Mouse (Mus musculus) mammary gland, adult 2 months (tissue): ENCODE measurements around the gene Scgb3a1. TPM values are rescaled to one million over a fixed set of nuclear protein-coding genes. Genes with fewer than 3 reads are reported as not detected.

Experiments used
- polyA plus RNA-seq: library from polyadenylated mRNA; depleted of rRNA; stranded (reverse); fragments of >200 nt; gene quantifications from 2 replicates; pipeline ENCODE4 v1.2.3, GENCODE M21; 2012; ENCODE audit warnings: low replicate concordance; rRNA removed

Gene Scgb3a1
- 1.7 and 1.9 TPM in 2 replicates for polyA plus RNA-seq

GRCm38 (mm10) chr11:49663310-49663709 is at the start of gene Scgb3a1:
Gene Scgb3a1, plus strand, starts transcription at chr11:49663610.

DNA sequence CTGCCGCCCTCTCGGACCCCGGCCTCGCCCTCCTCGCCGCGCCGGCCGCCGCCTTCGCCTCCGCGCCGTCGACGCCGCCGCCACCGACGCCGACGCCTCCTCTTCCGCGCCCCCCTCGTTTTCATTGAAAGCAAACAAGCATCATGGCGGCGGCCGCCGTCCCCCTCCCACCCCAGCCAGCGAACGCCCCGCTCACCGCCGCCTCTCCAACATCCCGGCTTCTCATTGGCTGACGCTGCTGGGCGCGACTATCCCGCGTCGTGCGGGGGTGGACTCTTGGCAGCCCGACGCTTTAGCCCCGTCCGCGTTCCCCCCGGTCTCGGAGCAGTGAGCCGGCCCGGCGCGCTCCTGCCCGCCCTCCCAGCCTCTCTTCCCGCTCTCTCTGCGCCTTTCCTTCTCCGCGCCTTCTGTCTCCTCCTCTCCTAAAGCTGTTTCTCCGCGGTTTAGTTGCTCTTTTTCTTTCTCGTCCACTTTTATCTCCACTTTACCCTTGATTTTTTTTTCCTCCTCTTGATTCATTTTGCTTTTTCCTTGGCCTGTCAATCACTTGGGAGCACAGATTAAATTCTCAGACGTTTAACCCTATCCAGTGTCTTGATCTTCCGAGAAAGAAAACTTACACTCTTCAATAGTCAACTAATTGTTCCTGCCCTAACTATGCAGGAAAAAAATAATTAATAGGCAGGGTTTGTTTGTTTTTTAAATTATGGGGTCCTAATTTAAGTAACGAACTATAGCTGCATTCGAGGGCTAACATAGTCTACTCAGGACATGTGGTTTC is 49.3 kb downstream of the Scgb3a1 start, which contains the start of gene Cnot6:
Gene Cnot6 (minus strand): TSS at position 169 of the 781 bp plus-strand sequence.

Other genes starting within 250 kb of the Scgb3a1 start
- gene Olfr1389, start 240.5 kb upstream of the Scgb3a1 start, polyA plus RNA-seq: not detected in 2 replicates
- 0.06 and 0.53 TPM in 2 replicates for gene Olfr1388, start 227.0 kb upstream of the Scgb3a1 start, polyA plus RNA-seq
- gene Olfr1387, start 208.3 kb upstream of the Scgb3a1 start, polyA plus RNA-seq: not detected in 2 replicates
- not detected in 2 replicates for gene Olfr1386, start 198.6 kb upstream of the Scgb3a1 start, polyA plus RNA-seq
- gene Olfr1385, start 174.5 kb upstream of the Scgb3a1 start, polyA plus RNA-seq: not detected in 2 replicates
- gene Olfr1384, start 156.9 kb upstream of the Scgb3a1 start, polyA plus RNA-seq: not detected in 2 replicates
- not detected in 2 replicates for gene Olfr1383, start 144.0 kb upstream of the Scgb3a1 start, polyA plus RNA-seq
- not detected in 2 replicates for gene Olfr1382, start 135.4 kb upstream of the Scgb3a1 start, polyA plus RNA-seq
- gene Olfr1381, start 120.2 kb upstream of the Scgb3a1 start, polyA plus RNA-seq: not detected in 2 replicates
- gene Olfr1380, start 106.7 kb upstream of the Scgb3a1 start, polyA plus RNA-seq: not detected in 2 replicates
- 8.6 and 9.8 TPM in 2 replicates for gene Flt4, start 54.3 kb upstream of the Scgb3a1 start, polyA plus RNA-seq
- gene Cnot6, start 49.1 kb downstream of the Scgb3a1 start, polyA plus RNA-seq: 6.1 and 14.9 TPM in 2 replicates
- 24.4 and 51.4 TPM in 2 replicates for gene Gfpt2, start 130.6 kb downstream of the Scgb3a1 start, polyA plus RNA-seq
- gene Mapk9, start 183.1 kb downstream of the Scgb3a1 start, polyA plus RNA-seq: 17.1 and 24.9 TPM in 2 replicates
- gene Rasgef1c, start 238.2 kb downstream of the Scgb3a1 start, polyA plus RNA-seq: 3.5 and 3.7 TPM in 2 replicates